Mouse (Mus musculus): ENCODE measurements around the gene Gm17334.

The Gm17334 gene

DNA sequence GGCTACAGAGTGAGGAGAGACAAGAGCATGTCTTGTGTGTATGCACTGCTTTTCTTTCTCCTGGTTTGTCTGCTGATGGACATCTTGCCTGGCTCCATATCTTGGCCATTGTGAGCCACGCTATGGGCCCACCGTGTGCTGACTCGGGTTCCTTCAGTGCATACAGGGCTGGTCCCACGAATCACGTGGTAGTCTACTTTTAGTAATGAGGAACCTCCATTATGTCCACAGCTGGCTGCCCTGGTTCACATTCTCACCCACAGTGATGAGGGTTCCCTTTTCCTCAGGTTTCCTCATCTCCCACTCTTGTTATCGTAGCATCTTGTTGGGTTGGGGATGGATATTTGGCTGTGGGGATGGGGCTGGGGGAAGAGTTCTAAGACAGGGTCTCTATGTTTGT is 24.4 kb downstream of the Gm17334 start:
- in situ Hi-C loops (cut with MboI, MseI): no loop called here

DNA sequence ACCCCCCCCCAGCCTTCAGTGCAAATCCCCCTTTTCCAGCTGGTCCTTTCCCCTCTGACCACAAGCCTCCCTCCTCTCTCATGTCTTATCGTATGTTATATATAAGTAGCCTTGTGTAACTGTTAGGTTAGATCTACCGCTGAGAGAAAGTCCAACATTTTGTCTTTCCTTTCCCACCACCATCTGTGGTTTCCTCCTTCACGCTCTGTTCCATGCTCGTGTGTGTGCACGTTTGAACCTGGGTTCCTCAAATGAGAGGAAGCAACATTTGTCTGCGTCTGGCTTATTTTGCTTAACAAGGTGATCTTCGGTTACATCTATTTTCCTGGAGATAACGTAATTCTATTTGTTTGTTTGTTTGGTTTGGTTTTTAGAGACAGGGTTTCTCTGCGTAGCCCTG is 25.0 kb downstream of the Gm17334 start:
- in situ Hi-C loops (cut with MboI, MseI): no loop called here

GRCm38 (mm10) chr11:53745260-53745659 is 27.7 kb downstream of the Gm17334 start:
- in situ Hi-C loops (cut with MboI, MseI): no loop called here

- in situ Hi-C loops (cut with MboI, MseI): no loop called here
Measured at GRCm38 (mm10) chr11:53742353-53742752, 30.6 kb downstream of the Gm17334 start.

DNA sequence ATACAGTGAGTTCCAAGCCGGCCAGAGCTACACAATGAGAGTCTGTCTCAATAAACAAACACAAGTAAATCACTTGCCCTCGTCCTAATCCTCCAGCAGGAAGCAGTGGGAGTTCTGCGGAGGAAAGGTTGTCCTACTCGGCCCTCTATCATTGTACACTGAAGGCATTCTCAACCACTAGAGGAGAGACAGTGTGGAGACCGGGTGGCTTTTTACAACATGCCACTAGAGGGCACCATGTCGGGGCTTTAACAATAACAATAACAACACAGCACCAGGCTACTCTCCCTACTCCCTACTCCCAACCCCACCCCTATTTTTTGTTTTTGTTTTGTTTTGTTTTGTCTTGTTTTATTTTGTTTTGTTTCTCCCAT is 35.4 kb downstream of the Gm17334 start:
- in situ Hi-C loops (cut with MboI, MseI): loop anchor here (5.0 to 10.0 kb wide), 2 partner anchors 153 to 270 kb away; no protein-coding TSS in a partner anchor

DNA sequence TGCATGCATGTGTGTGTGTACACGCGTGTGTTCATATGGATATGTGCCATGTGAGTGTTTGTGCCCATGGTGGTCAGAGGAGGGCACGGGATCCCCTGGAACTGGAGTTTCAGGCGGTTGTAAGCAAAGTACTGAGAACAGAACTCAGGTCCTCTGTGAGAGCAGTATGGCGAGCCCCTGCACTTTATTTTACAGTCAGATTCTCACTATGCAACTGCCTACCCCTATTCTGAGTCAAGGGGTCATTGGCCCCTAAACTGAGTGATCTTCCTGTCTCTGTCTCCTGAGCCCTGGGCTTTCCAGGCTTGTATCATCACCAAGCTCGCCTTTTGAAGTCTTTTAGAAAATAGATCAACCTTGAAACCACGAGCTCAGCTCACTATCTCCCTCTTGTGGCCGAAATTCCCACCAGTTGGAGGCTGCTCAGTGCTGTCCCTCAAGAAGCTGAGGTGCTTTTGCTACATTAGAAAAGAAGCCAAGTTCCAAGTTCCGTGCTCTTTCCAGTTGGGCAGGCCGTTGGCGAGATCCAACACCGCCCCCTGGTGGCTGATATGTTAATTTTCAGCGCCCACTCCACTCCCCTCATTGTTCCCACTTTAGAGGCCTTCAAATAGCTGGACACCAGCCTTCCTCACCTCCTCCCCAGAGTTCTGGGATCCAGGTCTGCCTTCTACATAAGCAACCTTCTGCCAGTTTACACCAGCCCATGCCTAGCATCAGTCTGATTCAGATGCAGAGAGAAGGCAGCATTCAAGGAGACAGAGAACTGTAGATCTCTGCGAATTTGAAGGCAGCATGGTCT is 36.0 kb downstream of the Gm17334 start:
- in situ Hi-C loops (cut with MboI, MseI): loop anchor here (5.0 to 10.0 kb wide), 2 partner anchors 152 to 270 kb away; no protein-coding TSS in a partner anchor

DNA sequence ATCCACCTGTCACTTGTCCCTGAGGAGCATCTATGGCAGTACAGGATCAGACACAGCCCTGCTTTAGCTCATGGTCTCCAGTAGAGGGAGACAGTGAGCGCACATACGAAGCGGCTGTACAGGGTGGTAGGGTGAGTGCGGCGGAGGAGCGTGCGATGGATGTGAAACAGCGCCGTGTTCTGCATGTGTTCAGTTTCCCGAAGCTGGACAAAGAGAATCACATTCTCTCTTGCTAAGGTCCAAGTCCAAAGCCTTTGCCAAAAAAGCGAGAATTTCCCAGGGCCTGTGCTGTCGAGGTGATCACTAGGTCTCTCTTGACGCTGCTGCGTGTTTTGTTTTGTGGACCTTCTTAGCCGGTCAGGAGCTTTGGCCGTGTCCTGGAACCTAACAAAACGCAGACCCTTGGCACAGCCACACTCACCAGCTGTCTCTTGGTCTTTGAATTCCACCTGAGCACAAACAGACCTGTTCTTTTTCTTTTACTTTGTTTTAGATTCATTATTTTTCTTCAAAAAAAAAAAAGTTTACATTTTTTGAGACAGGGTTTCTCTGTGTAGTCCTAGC is 37.2 kb downstream of the Gm17334 start:
- in situ Hi-C loops (cut with MboI, MseI): loop anchor here (5.0 to 10.0 kb wide), 2 partner anchors 151 to 268 kb away; no protein-coding TSS in a partner anchor

DNA sequence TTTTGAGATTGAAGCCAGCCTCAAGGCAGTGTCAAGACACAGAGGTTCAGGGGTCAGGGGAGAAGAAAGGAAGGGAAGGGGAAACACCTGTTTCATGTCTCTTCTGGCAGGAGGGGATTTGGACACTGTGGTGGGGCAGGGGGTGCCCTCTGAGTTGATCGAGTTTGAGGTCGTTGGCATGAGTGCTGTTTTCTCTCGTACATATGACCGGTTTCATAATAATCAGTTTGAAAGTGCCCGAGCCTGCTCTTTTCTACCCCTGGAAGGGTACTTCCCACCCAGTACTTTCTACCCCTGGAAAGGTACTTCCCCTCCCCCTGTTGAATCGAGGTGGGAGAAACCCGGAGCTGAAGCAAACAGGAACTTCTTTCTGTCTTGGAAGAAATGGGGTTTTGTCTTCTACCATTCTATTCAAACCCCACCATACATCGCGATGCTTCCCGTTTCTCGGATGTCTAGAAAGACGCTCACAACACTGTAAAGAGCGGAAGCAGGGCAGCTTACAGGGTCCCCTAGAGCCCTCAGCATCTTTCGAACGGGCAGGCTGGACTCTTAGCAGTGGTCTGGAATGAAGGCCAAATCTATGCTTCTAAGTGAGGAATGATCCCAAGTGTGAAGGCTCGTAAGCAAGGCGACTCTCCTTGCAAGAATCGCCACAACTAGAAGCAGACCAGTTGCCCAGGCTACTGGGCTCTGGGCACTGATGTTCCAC is 37.9 kb downstream of the Gm17334 start:
- in situ Hi-C loops (cut with MboI, MseI): loop anchor here (5.0 to 10.0 kb wide), 2 partner anchors 150 to 268 kb away; no protein-coding TSS in a partner anchor

- in situ Hi-C loops (cut with MboI, MseI): loop anchor here (10.0 kb wide), 1 partner anchor 150 kb away; no protein-coding TSS in a partner anchor
Measured at GRCm38 (mm10) chr11:53734431-53734830, 38.6 kb downstream of the Gm17334 start.

DNA sequence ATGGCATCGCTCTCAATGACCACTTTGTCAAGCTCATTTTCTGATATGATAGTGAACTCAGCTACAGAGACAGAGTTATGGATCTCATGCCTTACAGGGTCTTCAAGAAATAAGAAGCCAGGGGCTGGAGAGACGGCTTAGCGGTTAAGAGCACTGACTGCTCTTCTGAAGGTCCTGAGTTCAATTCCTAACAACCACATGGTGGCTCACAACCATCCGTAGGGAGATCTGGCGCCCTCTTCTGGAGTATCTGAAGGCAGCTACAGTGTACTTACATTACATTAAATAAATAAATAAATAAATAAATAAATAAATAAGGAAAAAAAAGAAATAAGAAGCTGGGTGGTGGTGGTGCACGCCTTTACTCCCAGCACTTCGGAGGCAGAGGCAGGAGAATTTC is 39.2 kb downstream of the Gm17334 start:
- in situ Hi-C loops (cut with MboI, MseI): loop anchor here (10.0 kb wide), 1 partner anchor 149 kb away; no protein-coding TSS in a partner anchor

GRCm38 (mm10) chr11:53732244-53732643 is 40.7 kb downstream of the Gm17334 start:
- in situ Hi-C loops (cut with MboI, MseI): loop anchor here (10.0 kb wide), 1 partner anchor 147 kb away; no protein-coding TSS in a partner anchor

DNA sequence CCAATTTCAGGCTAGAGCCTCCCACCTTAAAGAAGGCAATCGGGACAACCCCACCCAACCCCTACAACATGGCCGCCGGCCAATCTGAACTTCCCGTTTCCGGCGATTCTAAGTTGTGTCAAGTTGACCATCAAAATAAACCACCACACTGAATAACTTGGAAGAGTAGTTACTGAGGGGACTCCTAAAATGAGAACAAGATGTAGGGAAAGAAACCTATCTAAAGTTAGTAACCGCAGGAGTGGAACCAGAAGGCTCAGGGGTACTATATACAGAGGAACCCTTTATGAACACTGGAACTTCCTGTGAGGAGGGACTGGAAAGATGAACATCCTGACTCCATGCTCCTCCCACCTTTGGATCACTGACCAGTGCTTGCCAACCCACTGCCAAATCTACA is 41.5 kb downstream of the Gm17334 start:
- in situ Hi-C loops (cut with MboI, MseI): loop anchor here (10.0 kb wide), 1 partner anchor 147 kb away; no protein-coding TSS in a partner anchor
